Mouse (Mus musculus): ENCODE measurements around the gene Mat2a. TPM values are rescaled to one million over a fixed set of nuclear protein-coding genes. Genes with fewer than 3 reads are reported as not detected.
"Not testable (repeated sequence)": the region's sequence is repeated elsewhere in the genome, so short reads cannot be mapped to it uniquely, and the experiment has no call there.

The Mat2a gene
- polyA plus RNA-seq, 1 experiment from 2014 or later, result 265 TPM

- no peak overlapping the region for H3K27ac ChIP-seq (replicated peaks in 1 of 2; ENCODE audit: control insufficient read depth in 1 of 2, insufficient read depth in 1 of 2, low read depth in 2 of 2, low read length in 2 of 2)
- no peak for ATAC-seq (ENCODE audit: insufficient number of reproducible peaks, insufficient read depth, low FRiP score, low read depth)
- no peaks in the 10 kb centered on the region for H3K27me3 ChIP-seq (ENCODE audit: control insufficient read depth, insufficient read depth, low read length)
- H3K4me1 ChIP-seq (ENCODE audit: control insufficient read depth in 2 of 2, insufficient read depth in 2 of 2, low read length in 2 of 2), result peaks cover 0 to 2% of the 10 kb centered on the region in 2 experiments; a peak in 1 of 4 replicates
- no peak overlapping the region for H3K4me3 ChIP-seq (ENCODE audit: control insufficient read depth in 1 of 2, insufficient read depth in 1 of 2, low read depth in 1 of 2, low read length in 2 of 2)
- H3K36me3 ChIP-seq (ENCODE audit: control insufficient read depth, insufficient read depth, low read length), result no peaks in the 10 kb centered on the region
- no peaks in the 10 kb centered on the region for H3K9me3 ChIP-seq (ENCODE audit: control insufficient read depth, low read length)
- 73% methylated on average over 8 of the region's 8 CpGs for whole genome bisulfite sequencing
- H3K9ac ChIP-seq (ENCODE audit: low read length), result no peak overlapping the region
- H3K4me2 ChIP-seq (ENCODE audit: low read length), result no peak overlapping the region
These were observed 26.2 kb upstream of the Mat2a start for GRCm38 (mm10) chr6:72465361-72466157.

- H3K4me1 ChIP-seq (ENCODE audit: control insufficient read depth in 2 of 2, insufficient read depth in 2 of 2, low read length in 2 of 2); H3K36me3 ChIP-seq (ENCODE audit: control insufficient read depth, insufficient read depth, low read length); H3K27ac ChIP-seq (replicated peaks in 1 of 2; ENCODE audit: control insufficient read depth in 1 of 2, insufficient read depth in 1 of 2, low read depth in 2 of 2, low read length in 2 of 2); H3K9me3 ChIP-seq (ENCODE audit: control insufficient read depth, low read length); H3K4me3 ChIP-seq (ENCODE audit: control insufficient read depth in 1 of 2, insufficient read depth in 1 of 2, low read depth in 1 of 2, low read length in 2 of 2); H3K4me2 ChIP-seq (ENCODE audit: low read length); H3K27me3 ChIP-seq (ENCODE audit: control insufficient read depth, insufficient read depth, low read length); ATAC-seq (ENCODE audit: insufficient number of reproducible peaks, insufficient read depth, low FRiP score, low read depth); H3K9ac ChIP-seq (ENCODE audit: low read length): not testable (repeated sequence)
- 74% methylated on average over 5 of the region's 5 CpGs for WGBS
These were observed 23.3 kb upstream of the Mat2a start for GRCm38 (mm10) chr6:72462550-72463257.

- no peak for ATAC-seq (ENCODE audit: insufficient number of reproducible peaks, insufficient read depth, low FRiP score, low read depth)
- Histone ChIP-seq H3K4me2 (ENCODE audit: low read length) (no peak overlapping the region), H3K27me3 (ENCODE audit: control insufficient read depth, insufficient read depth, low read length) (no peaks in the 10 kb centered on the region), H3K27ac (replicated peaks in 1 of 2; ENCODE audit: control insufficient read depth in 1 of 2, insufficient read depth in 1 of 2, low read depth in 2 of 2, low read length in 2 of 2) (peak overlapping the region; percentile 29; a peak in 3 of 4 replicates), H3K4me1 (ENCODE audit: control insufficient read depth in 2 of 2, insufficient read depth in 2 of 2, low read length in 2 of 2) (peaks cover 3 to 4% of the 10 kb centered on the region in 2 experiments; a peak in 3 of 4 replicates), H3K9me3 (ENCODE audit: control insufficient read depth, low read length) (no peaks in the 10 kb centered on the region), H3K4me3 (ENCODE audit: control insufficient read depth in 1 of 2, insufficient read depth in 1 of 2, low read depth in 1 of 2, low read length in 2 of 2) (no peak overlapping the region), H3K9ac (ENCODE audit: low read length) (no peak overlapping the region), H3K36me3 (ENCODE audit: control insufficient read depth, insufficient read depth, low read length) (no peaks in the 10 kb centered on the region)
- 55% methylated on average over 9 of the region's 9 CpGs for WGBS
These were observed 20.9 kb upstream of the Mat2a start for GRCm38 (mm10) chr6:72460036-72460801.

- H3K27me3 ChIP-seq (ENCODE audit: control insufficient read depth, insufficient read depth, low read length), result no peaks in the 10 kb centered on the region
- H3K4me3 ChIP-seq (ENCODE audit: control insufficient read depth in 1 of 2, insufficient read depth in 1 of 2, low read depth in 1 of 2, low read length in 2 of 2), result no peak overlapping the region
- H3K4me1 ChIP-seq (ENCODE audit: control insufficient read depth in 2 of 2, insufficient read depth in 2 of 2, low read length in 2 of 2), result peaks cover 12 to 15% of the 10 kb centered on the region in 2 experiments
- H3K4me2 ChIP-seq (ENCODE audit: low read length), result no peak overlapping the region
- peak overlapping the region in 1 of 2 experiments; percentile 44; a peak in 1 of 4 replicates for H3K27ac ChIP-seq (replicated peaks in 1 of 2; ENCODE audit: control insufficient read depth in 1 of 2, insufficient read depth in 1 of 2, low read depth in 2 of 2, low read length in 2 of 2)
- whole genome bisulfite sequencing, result 49% methylated on average over 5 of the region's 5 CpGs
- H3K36me3 ChIP-seq (ENCODE audit: control insufficient read depth, insufficient read depth, low read length), result no peaks in the 10 kb centered on the region
- ATAC-seq (ENCODE audit: insufficient number of reproducible peaks, insufficient read depth, low FRiP score, low read depth), result no peak
- no peak overlapping the region for H3K9ac ChIP-seq (ENCODE audit: low read length)
- no peaks in the 10 kb centered on the region for H3K9me3 ChIP-seq (ENCODE audit: control insufficient read depth, low read length)
These were observed 19.6 kb upstream of the Mat2a start for GRCm38 (mm10) chr6:72458921-72459320.

GRCm38 (mm10) chr6:72458418-72458817, 19.1 kb upstream of the Mat2a start:
- no peak overlapping the region for H3K4me2 ChIP-seq (ENCODE audit: low read length)
- no peak overlapping the region for H3K9ac ChIP-seq (ENCODE audit: low read length)
- no peak for ATAC-seq (ENCODE audit: insufficient number of reproducible peaks, insufficient read depth, low FRiP score, low read depth)
- H3K36me3 ChIP-seq (ENCODE audit: control insufficient read depth, insufficient read depth, low read length), result no peaks in the 10 kb centered on the region
- peak overlapping the region in 1 of 2 experiments; percentile 44; a peak in 1 of 4 replicates for H3K27ac ChIP-seq (replicated peaks in 1 of 2; ENCODE audit: control insufficient read depth in 1 of 2, insufficient read depth in 1 of 2, low read depth in 2 of 2, low read length in 2 of 2)
- H3K4me1 ChIP-seq (ENCODE audit: control insufficient read depth in 2 of 2, insufficient read depth in 2 of 2, low read length in 2 of 2), result peaks cover 12 to 16% of the 10 kb centered on the region in 2 experiments
- H3K9me3 ChIP-seq (ENCODE audit: control insufficient read depth, low read length), result no peaks in the 10 kb centered on the region
- no peak overlapping the region for H3K4me3 ChIP-seq (ENCODE audit: control insufficient read depth in 1 of 2, insufficient read depth in 1 of 2, low read depth in 1 of 2, low read length in 2 of 2)
- H3K27me3 ChIP-seq (ENCODE audit: control insufficient read depth, insufficient read depth, low read length), result no peaks in the 10 kb centered on the region
- WGBS, result 64% methylated on average over 7 of the region's 7 CpGs

- ATAC-seq (ENCODE audit: insufficient number of reproducible peaks, insufficient read depth, low FRiP score, low read depth), result no peak
- WGBS, result 52% methylated on average over 4 of the region's 4 CpGs
- Histone ChIP-seq H3K27ac (replicated peaks in 1 of 2; ENCODE audit: control insufficient read depth in 1 of 2, insufficient read depth in 1 of 2, low read depth in 2 of 2, low read length in 2 of 2) (no peak overlapping the region), H3K9ac (ENCODE audit: low read length) (no peak overlapping the region), H3K4me1 (ENCODE audit: control insufficient read depth in 2 of 2, insufficient read depth in 2 of 2, low read length in 2 of 2) (peaks cover 12 to 16% of the 10 kb centered on the region in 2 experiments), H3K9me3 (ENCODE audit: control insufficient read depth, low read length) (no peaks in the 10 kb centered on the region), H3K36me3 (ENCODE audit: control insufficient read depth, insufficient read depth, low read length) (no peaks in the 10 kb centered on the region), H3K4me3 (ENCODE audit: control insufficient read depth in 1 of 2, insufficient read depth in 1 of 2, low read depth in 1 of 2, low read length in 2 of 2) (no peak overlapping the region), H3K4me2 (ENCODE audit: low read length) (no peak overlapping the region), H3K27me3 (ENCODE audit: control insufficient read depth, insufficient read depth, low read length) (no peaks in the 10 kb centered on the region)
These were observed 17.2 kb upstream of the Mat2a start for GRCm38 (mm10) chr6:72456567-72456966.

- H3K4me1 ChIP-seq (ENCODE audit: control insufficient read depth in 2 of 2, insufficient read depth in 2 of 2, low read length in 2 of 2), result peaks cover 12 to 16% of the 10 kb centered on the region in 2 experiments
- no peak overlapping the region for H3K4me3 ChIP-seq (ENCODE audit: control insufficient read depth in 1 of 2, insufficient read depth in 1 of 2, low read depth in 1 of 2, low read length in 2 of 2)
- no peak overlapping the region for H3K9ac ChIP-seq (ENCODE audit: low read length)
- 64% methylated on average over 7 of the region's 7 CpGs for WGBS
- H3K9me3 ChIP-seq (ENCODE audit: control insufficient read depth, low read length), result no peaks in the 10 kb centered on the region
- H3K4me2 ChIP-seq (ENCODE audit: low read length), result no peak overlapping the region
- H3K36me3 ChIP-seq (ENCODE audit: control insufficient read depth, insufficient read depth, low read length), result no peaks in the 10 kb centered on the region
- H3K27ac ChIP-seq (replicated peaks in 1 of 2; ENCODE audit: control insufficient read depth in 1 of 2, insufficient read depth in 1 of 2, low read depth in 2 of 2, low read length in 2 of 2), result peak overlapping the region; percentile 31 to 43; a peak in 3 of 4 replicates
- ATAC-seq (ENCODE audit: insufficient number of reproducible peaks, insufficient read depth, low FRiP score, low read depth), result no peak
- no peaks in the 10 kb centered on the region for H3K27me3 ChIP-seq (ENCODE audit: control insufficient read depth, insufficient read depth, low read length)
These were observed 15.5 kb upstream of the Mat2a start for GRCm38 (mm10) chr6:72454833-72455373.

All from heart, embryonic 14.5 days (tissue).